Mouse (Mus musculus) adrenal gland, adult 8-10 months (tissue): ENCODE results near the gene Tex33. TPM values are rescaled to one million over a fixed set of nuclear protein-coding genes. Genes with fewer than 3 reads are reported as not detected.

Experiments used
- DNase-seq: peaks from one replicate; pipeline ENCODE4 v3.0.0; 2022
- total RNA-seq, 4 experiments: library from RNA; stranded (reverse); gene quantifications; 2 replicates each; pipeline ENCODE4 v1.2.4; 2022

Gene Tex33
- total RNA-seq, 4 experiments from 2014 or later, result 0.31 TPM; not detected in 3

GRCm38 (mm10) chr15:78414157-78414556 lies 18.4 kb upstream of the Tex33 start:
- no peak for DNase-seq

DNA sequence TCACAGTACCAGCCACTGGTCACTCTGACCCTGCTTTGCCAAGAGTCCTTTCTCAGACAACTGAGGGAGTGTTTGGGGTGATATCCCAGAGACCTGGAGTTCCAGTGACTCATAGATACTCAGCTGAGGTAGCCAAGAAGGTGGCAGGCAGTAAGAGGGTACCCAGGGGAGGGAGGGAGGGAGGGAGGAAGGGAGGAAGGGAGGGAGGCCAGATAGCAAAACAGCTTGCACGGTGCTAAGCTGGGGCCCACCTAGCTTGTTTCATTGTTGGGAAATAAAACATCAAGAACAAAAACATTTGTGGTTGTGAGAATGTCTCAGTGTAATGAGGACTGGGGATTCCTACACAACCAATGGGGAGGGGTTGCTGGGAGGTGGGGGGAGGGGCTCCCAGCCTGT lies 18.0 kb upstream of the Tex33 start:
- DNase-seq, result no peak

- no peak for DNase-seq
Measured at GRCm38 (mm10) chr15:78413083-78413718, 17.5 kb upstream of the Tex33 start.

GRCm38 (mm10) chr15:78409570-78410052 lies 13.9 kb upstream of the Tex33 start:
- DNase-seq, result no peak

DNA sequence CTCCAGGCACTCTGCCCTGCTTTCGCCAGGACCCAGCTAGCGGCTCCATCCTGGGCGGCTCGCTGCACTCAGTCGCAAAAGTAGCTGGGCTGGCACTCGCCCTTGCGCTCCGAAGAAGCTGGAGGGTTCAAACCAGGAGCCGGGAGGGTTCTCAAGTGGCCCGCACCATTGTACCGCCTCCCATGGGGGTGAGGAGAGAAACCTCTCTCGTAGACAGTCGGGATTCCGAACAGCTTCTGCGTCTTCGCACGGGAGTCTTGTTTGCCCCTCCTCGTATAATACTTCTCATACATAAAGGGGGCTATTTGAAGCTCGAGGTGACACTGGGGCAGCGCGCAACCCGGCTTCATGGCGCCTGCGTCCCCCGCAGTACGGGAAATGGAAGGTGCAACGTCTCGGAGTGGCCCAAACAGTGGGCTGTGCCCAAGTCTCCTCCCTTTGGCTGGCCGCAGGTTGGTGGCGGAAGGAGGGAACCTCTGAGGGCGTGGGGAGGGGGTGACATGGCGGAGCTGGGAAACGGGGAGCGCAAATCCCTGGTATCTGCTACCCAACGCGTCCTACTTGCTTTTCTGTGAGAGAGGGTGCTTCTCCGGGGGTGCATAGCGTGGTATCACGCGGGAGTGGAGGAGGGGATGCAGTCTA lies 10.7 kb upstream of the Tex33 start, which contains the start of gene Mpst:
Gene Mpst (plus strand): TSS at position 124 of the 642 bp plus-strand sequence.
- peak; percentile 87 for DNase-seq

GRCm38 (mm10) chr15:78405517-78406211 lies 10.0 kb upstream of the Tex33 start, which contains the start of gene Tst:
Gene Tst, minus strand, starts transcription at chr15:78405907.
- peak; percentile 98 for DNase-seq

DNA sequence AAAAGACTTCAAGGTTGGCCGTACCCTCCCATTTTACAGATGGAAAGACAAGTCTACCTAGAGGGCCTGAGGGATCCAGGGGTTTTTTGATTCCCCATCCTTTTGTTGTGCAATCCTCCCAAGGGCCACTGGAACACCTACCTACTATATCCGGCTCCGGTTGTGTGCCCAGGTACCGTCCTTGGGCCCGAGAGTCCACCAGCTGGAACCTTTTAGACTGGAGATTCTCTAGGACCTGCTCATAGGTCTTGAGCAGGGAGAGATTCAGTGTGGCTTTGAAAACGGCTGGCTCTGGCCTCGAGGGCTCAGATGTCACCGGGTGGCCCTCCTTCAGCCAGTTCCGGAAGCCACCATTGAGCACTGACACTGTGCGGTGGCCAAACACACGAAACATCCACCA lies 9.4 kb upstream of the Tex33 start:
- no peak for DNase-seq

GRCm38 (mm10) chr15:78403896-78404295 lies 8.2 kb upstream of the Tex33 start:
- DNase-seq, result peak; percentile 93

GRCm38 (mm10) chr15:78403301-78403741 lies 7.6 kb upstream of the Tex33 start:
- DNase-seq, result peak; percentile 81

- peak; percentile 75 for DNase-seq
Measured at GRCm38 (mm10) chr15:78402423-78402822, 6.7 kb upstream of the Tex33 start.

- DNase-seq, result peak; percentile 88
Measured at GRCm38 (mm10) chr15:78401921-78402320, 6.2 kb upstream of the Tex33 start.

GRCm38 (mm10) chr15:78401345-78401744 lies 5.6 kb upstream of the Tex33 start:
- no peak for DNase-seq

GRCm38 (mm10) chr15:78390855-78391254 lies 4.9 kb downstream of the Tex33 start:
- DNase-seq, result no peak

DNA sequence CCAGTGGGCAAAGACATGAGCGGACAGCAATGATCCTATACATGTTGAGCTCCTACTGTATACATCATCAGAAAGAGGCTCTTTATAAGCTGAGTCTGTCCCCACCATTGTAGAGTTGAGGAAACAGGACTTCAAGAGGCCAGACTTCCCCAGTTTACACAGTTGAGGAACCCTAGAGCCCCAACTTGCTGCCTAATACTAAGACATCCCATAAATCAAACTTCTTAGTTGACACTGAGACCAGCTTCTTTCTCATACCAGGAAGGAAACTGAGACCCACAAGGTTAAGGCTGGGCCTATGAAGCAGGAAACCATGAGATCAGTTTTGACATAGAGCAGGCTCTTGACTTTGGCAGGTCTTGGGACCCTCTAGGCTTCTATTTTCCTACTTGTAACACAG lies 10.1 kb downstream of the Tex33 start:
- no peak for DNase-seq

DNA sequence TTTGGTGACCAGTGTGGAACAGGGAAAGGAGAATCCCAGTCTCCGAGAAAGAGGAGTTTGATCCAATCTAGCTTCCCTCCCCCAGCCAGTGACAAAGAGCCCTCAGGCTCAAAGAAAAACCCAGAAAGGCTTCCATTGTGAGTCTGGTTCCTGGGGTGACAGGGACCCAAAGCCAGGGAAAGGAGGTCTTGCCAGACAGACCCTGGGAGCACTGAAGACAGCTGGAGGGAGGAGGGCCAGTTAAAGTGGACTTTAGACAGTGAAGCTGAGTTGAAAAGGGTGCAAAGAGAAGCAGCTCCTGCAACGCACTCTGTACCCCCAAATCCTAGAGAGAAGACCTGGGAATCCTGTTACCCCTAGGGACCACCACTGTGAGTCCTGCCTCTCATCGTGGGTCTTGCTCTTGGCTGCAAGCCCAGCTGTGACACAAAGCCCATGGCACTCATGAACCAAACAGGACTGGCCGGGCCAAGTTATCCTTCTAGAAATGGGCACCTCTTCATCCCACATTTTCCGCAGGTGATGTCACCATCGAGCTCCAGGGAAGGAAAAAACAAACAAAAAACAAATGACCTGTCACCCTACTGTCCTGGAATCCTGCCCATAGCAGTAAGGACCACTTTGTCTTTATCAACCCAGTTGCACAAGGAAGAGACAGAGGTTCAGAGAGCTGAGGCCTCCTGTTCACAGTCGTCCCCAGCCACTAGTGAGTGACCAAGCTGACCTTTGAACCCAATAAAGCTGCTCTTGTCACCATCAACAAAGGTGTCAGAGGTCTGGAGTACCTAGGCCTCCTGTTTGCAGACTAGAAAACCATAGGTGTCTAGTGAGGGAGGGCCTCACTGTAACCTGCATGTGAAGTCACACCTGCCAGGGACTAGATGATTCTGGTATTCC lies 11.2 kb downstream of the Tex33 start:
- no peak for DNase-seq

- DNase-seq, result no peak
Measured at GRCm38 (mm10) chr15:78383450-78384219, 12.1 kb downstream of the Tex33 start.

GRCm38 (mm10) chr15:78382115-78382514 lies 13.6 kb downstream of the Tex33 start:
- no peak for DNase-seq

DNA sequence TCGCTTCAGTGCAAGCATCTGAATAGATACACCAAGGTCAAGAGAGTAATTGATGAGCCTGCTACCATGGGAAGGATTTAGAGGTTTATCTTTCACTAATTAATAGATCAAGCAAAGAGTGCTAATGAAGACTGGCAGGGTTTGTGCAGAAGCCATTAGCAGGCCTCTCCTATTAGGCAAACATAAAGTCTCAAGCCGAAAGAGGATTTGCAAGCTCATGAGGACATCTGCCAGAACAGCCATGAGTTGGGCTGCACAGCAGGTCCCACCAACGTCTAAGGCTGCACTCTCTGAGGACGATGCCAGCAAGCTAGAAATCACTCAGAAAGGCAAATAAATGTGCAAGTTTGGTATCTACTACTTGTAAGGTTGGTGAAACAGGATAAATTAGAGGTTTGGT lies 15.0 kb downstream of the Tex33 start:
- no peak for DNase-seq

GRCm38 (mm10) chr15:78380208-78380607 lies 15.5 kb downstream of the Tex33 start:
- no peak for DNase-seq

DNA sequence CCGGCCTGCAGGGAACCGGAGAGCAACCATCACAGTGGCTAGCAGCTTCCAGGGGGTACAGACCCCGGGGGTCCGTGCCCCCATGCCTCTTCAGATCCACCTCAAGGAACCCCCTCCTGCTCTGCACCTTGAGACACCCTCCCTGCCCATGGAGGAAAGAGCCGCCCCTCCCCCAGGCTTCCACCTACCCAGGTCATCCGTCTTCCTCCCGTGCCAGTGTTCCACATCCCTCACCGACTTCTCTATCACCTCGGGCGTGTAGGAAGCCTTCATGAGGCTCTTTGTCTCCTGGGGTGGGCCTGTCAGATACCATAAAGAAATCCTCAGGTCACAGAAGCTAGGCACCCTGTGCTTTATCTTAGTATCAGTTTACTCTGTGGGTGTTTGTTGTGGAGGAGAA lies 17.2 kb downstream of the Tex33 start:
- no peak for DNase-seq

DNA sequence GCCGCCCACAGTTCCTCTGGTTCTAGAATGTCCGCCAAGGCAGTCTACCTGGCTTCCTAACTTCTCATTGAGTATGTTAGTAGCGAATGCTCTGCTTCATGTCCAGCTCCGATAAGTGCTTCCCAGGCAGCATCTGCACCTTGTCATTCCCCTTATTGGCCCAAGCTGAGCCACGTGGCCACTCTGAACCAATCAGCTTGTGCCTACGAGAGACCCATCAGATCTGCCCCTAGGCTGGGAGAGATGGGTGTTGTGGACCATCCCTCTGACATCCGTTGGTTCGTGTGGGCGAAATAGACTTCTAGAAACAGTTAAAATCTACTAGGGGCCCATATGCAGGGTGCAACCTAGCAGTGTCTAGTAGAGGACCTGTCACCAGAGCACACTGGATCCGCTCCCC lies 17.9 kb downstream of the Tex33 start:
- no peak for DNase-seq

GRCm38 (mm10) chr15:78374204-78374603 lies 21.5 kb downstream of the Tex33 start:
- DNase-seq, result peak; percentile 49
